Mouse (Mus musculus) kidney, adult 2 months (tissue): ENCODE measurements around the gene Uggt2. TPM values are rescaled to one million over a fixed set of nuclear protein-coding genes. Genes with fewer than 3 reads are reported as not detected.
A peak's percentile ranks its signal among the peaks of the same experiment; 100 is the strongest.
"Not testable (repeated sequence)": the region's sequence is repeated elsewhere in the genome, so short reads cannot be mapped to it uniquely, and the experiment has no call there.

Experiments used
- DNase-seq: peaks from one replicate; pipeline ENCODE4 v3.0.0; 2021
- H3K27ac ChIP-seq: fragments of 200-500 bp; 2 replicates; pipeline ENCODE4 v1.5.1; 2012; ENCODE audit warnings: low read depth, low read length, control low read depth, inconsistent platforms; ENCODE audit not compliant: insufficient read depth
- H3K27me3 ChIP-seq: fragments of 200-500 bp; replicated peaks from 2 replicates; pipeline ENCODE4 v1.6.1; 2012; ENCODE audit warnings: mild to moderate bottlenecking, moderate library complexity, low read length, inconsistent platforms; ENCODE audit not compliant: control insufficient read depth, insufficient read depth
- H3K36me3 ChIP-seq: fragments of 200-500 bp; 2 replicates; pipeline ENCODE4 v1.6.1; 2012; ENCODE audit warnings: mild to moderate bottlenecking, moderate library complexity, low read length, inconsistent platforms; ENCODE audit not compliant: control insufficient read depth, insufficient read depth
- H3K4me1 ChIP-seq: fragments of 200-500 bp; 2 replicates; pipeline ENCODE4 v1.6.1; 2011; ENCODE audit warnings: low read length; ENCODE audit not compliant: control insufficient read depth, insufficient read depth
- H3K4me3 ChIP-seq: fragments of 200-500 bp; 2 replicates; pipeline ENCODE4 v1.5.1; 2011; ENCODE audit warnings: mild to moderate bottlenecking, low read depth, low read length, control low read depth; ENCODE audit not compliant: insufficient read depth
- CTCF ChIP-seq: fragments of 200-500 bp; conservative IDR thresholded peaks from 2 replicates; pipeline ENCODE4 v1.5.1; 2011; ENCODE audit warnings: low read depth, mild to moderate bottlenecking, control low read depth, low read length, moderate library complexity, mixed read lengths; ENCODE audit not compliant: insufficient read depth, insufficient read length
- POLR2A ChIP-seq: fragments of 200-500 bp; IDR thresholded peaks from one replicate; pipeline ENCODE4 v1.6.1; 2011; ENCODE audit warnings: low read depth, low read length, control low read depth
- WGBS: fragments of 180-500 bp; shearing (Covaris S2); methylation state at CpG from one replicate; pipeline ENCODE4 v1.1.7; 2018; 5-methylcytosine and 5-hydroxymethylcytosine counted together
- polyA plus RNA-seq: library from polyadenylated mRNA; depleted of rRNA; stranded (reverse); fragments of >200 nt; gene quantifications from 2 replicates; pipeline ENCODE4 v1.2.3, GENCODE M21; 2012

The Uggt2 gene
- polyA plus RNA-seq, 1 experiment: 3.4 TPM

DNA sequence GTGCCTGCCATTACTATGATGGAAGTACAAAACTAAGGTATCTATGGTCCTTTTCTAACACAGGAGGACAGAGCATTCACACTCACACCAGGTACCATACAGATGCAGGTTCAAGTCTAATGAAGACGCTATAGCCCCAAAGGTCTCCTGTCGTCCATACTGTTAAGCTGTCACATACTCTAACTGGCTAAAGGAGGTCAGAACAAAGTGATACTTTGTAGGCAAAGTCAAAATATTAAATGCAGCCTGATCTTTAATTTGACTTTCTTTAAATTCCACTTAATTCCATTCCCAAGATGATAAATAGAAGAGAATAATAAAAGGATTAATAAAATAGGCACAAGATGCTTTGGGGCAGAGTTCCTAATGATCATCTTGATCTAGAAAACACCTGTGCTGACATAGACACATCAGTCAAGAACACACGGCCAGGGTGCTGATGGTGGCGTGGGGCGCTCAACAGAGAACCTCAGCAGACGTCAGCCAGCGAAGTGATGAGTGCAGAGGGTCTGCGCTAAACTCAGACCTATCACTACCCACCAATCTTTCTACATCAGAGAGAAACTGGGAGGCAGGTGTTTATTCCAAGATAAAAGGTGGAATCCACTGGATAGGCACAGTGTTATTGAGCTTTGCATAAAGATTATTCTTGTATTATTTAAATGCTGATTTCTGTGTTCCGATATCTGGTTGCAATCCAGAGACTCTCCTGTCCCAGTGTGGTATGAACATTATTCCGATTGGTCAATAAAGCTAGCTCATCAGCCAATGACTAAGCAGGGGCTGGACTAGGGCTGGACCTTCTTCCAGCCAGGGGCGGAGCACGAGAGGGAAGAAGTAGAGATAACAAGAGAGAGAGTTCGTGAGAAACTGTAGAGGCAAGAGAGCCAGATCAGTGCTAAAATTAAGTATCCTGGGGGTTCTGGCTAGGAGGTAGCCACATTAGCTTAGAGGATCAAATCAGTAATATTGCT, 111.4 kb downstream of the Uggt2 start:
- DNase-seq: no peak
- Histone ChIP-seq H3K4me3 (no peak overlapping the region), H3K27me3 (no peaks in the 10 kb centered on the region), H3K4me1 (no peaks in the 10 kb centered on the region), H3K27ac (no peak overlapping the region), H3K36me3 (no peaks in the 10 kb centered on the region)
- TF ChIP-seq CTCF (no peak), POLR2A (no peak)
- 71% methylated on average over 13 of the region's 13 CpGs for WGBS

DNA sequence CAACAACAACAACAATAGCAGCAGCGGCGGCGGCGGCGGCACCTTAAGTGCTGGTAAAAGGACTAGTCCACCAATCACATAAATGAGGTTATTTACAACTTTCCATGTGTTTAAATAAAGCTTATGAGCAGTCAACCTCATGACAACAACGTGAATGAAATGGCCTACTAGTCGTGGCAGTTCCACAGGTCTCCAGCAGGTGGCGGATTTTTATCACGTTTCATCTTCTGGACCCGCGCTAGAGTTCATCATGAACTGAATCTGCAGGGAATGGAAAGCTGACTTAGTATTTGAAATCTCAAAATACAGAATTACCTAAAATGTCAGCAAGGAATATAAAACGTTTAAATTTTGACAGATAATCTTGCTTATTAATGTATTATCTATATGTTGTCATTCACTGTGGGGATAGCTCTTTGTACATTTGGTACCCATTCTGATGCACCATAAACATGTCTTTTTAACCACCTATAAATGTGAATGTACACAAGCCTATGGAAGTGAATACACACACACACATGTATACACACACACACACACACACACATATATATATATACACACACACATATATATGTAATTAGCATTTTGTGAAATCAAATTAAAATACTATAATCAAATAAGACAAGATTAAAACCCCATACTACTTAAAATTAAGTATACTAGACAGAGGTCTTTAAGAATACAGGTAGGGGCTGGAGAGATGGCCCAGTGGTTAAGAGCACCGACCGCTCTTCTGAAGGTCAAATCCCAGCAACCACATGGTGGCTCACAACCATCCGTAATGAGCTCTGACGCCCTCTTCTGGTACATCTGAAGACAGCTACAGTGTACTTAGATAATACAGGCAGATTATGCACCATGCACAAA, 112.3 kb downstream of the Uggt2 start:
- 41% methylated on average over 16 of the region's 16 CpGs for WGBS
- no peak overlapping the region for H3K27ac ChIP-seq
- peak; percentile 79 for TF ChIP-seq CTCF
- no peak for TF ChIP-seq POLR2A
- H3K27me3 ChIP-seq: no peaks in the 10 kb centered on the region
- no peaks in the 10 kb centered on the region for H3K4me1 ChIP-seq
- no peaks in the 10 kb centered on the region for H3K36me3 ChIP-seq
- DNase-seq: peak; percentile 80
- no peak overlapping the region for H3K4me3 ChIP-seq

DNA sequence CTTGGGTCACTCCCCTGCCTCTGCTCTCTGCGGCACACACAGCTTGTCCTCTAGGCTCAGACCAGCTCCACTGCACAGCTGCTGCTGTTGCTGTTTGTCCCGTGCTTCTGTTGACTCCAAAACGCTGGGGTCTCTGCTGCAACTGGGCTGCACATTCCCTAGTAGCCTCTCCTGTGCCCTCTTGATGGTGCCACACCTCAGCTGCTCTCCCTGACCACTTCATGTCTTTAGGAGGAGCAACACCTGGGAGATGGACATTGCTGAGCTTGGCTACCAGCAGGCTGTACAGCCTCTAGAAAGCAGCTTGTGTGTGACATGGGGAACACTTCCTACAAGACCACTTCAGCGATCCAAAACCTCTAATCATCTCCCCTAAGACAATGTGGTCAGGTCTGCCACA, 115.1 kb downstream of the Uggt2 start:
- H3K27me3 ChIP-seq: no peaks in the 10 kb centered on the region
- H3K36me3 ChIP-seq: no peaks in the 10 kb centered on the region
- 86% methylated on average over 4 of the region's 4 CpGs for WGBS
- H3K4me3 ChIP-seq: no peak overlapping the region
- TF ChIP-seq POLR2A: no peak
- TF ChIP-seq CTCF: no peak
- no peak for DNase-seq
- H3K4me1 ChIP-seq: no peaks in the 10 kb centered on the region
- H3K27ac ChIP-seq: no peak overlapping the region

DNA sequence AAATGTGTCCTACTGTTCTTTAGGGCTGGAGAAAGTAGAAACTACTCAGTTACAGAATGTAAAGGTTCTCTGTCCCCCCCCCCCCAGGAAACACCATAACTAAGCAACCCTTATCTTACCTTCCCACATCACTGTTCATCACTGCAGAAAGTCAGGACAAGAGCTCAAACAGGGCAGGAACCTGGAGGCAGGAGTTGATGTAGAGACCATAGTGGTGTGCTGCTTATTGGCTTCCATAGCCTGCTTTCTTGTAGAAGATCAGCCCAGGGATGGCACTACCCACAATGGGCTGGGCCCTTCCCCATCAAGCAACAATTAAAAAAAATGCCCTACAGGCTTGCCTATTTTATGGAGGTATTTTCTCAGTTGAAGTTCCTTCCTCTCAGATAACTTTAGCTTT, 115.8 kb downstream of the Uggt2 start:
- no peak for TF ChIP-seq CTCF
- no peak for TF ChIP-seq POLR2A
- no peaks in the 10 kb centered on the region for H3K27me3 ChIP-seq
- DNase-seq: no peak
- no peaks in the 10 kb centered on the region for H3K4me1 ChIP-seq
- H3K4me3 ChIP-seq: no peak overlapping the region
- H3K36me3 ChIP-seq: peaks cover 4% of the 10 kb centered on the region
- no peak overlapping the region for H3K27ac ChIP-seq

DNA sequence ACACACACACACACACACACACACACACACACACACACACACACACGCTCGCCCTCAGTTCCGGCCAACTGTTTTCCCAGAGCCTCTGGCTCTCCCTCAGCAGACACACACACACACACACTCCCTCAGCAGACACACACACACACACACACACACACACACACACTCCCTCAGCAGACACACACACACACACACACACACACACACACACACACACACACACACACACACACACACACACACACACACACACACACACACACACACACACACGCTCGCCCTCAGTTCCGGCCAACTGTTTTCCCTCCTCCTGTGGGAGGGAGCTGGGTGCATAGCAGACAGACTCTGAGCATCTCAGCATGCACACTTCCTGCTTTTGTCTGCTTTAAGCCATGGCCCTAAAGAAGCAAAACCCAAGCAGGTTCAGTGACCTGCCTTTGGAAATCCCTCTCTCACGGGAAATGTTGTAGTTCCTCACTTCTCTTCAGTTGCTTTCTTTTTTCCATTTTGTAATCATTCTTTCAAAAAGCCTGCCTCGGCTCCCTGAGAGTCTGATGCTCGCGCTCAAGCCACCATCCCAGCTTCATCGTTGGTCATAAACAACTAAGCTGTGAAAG, 116.7 kb downstream of the Uggt2 start:
- peak; percentile 22 for DNase-seq
- not testable (repeated sequence) for H3K4me1 ChIP-seq, H3K27ac ChIP-seq, H3K36me3 ChIP-seq, H3K27me3 ChIP-seq, H3K4me3 ChIP-seq
- 64% methylated on average over 11 of the region's 11 CpGs for WGBS

DNA sequence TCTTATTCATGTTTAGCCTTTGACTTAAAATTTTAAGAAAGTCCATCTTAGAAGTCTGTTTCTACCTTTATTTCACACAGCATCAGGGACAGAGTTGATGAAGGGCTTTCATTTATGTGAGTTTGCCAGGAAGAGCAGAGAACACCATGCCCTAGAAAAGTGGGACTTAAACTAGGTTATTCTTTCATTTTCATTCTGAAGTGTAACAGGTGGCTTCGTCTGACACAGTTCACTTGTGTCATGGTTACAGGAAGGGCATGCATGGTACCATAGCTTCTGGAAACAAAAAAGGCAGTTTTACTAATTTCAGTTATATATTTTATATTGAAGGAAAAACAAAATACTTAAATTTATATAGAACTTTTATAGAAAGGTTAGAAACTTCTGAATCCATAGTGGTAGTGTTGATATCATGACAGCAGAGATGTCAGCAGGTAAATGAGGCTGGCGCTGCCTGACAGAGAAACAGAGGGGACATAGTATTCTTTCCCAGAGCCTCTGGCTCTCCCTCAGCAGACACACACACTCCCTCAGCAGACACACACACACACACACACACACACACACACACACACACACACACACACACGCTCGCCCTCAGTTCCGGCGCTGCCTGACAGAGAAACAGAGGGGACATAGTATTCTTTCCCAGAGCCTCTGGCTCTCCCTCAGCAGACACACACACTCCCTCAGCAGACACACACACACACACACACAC, 117.4 kb downstream of the Uggt2 start:
- H3K27ac ChIP-seq, H3K27me3 ChIP-seq, H3K4me1 ChIP-seq, DNase-seq, H3K36me3 ChIP-seq, H3K4me3 ChIP-seq: not testable (repeated sequence)
- WGBS: 68% methylated on average over 6 of the region's 6 CpGs
